Mouse (Mus musculus) kidney, postnatal 36 days (tissue): ENCODE results near the gene Snrpd3.
A peak's percentile ranks its signal among the peaks of the same experiment; 100 is the strongest.
"Not testable (repeated sequence)": the region's sequence is repeated elsewhere in the genome, so short reads cannot be mapped to it uniquely, and the experiment has no call there.

Source experiments
- DNase-seq, 2 experiments: peaks; one replicate each; pipeline ENCODE4 v3.0.0; 2021 to 2022; ENCODE audit warnings: mixed read lengths in 2 of 2

Snrpd3 gene

DNA sequence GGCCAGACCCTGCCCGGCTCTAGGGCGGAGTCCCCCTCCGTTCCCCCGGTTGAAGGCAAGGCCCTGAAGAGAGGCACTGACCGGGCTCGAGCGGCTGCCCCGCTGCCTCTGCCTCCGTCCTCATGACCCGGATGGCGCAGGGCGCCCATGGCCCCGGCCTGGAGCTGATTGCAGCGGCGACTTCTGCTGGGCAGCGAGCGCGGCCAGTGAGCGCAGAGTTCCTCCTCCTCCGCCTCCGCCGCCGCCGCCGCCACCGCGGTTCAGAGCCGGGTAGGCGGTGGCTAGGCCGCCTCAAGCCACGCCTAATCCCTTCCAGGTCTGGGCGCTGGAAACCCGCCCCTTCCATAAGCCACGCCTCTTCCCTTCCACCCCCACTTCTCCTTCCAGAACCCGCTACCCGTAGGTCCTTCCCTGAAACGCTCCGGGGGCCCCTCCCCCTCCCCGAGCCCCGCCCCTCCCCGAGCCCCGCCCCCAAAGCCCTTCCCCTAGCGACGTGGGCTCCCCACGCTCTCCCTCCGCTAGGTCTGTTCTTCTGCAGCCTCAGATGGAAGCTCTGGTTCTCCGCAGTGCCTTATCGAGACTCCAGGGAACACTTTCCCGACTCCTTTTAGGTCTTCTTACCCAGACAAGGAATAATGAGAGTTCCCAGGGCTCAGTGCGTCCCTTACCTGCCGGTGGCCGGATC is at the start of gene Snrpd3:
Gene Snrpd3, plus strand, starts transcription at position 479 of the 685 bp plus-strand sequence.
- DNase-seq: peak; percentile 96 to 97

GRCm38 (mm10) chr10:75473411-75473810 is 43.9 kb upstream of the Snrpd3 start:
- no peak for DNase-seq

- no peak for DNase-seq
Observed at GRCm38 (mm10) chr10:75474571-75474970, 42.8 kb upstream of the Snrpd3 start.

DNA sequence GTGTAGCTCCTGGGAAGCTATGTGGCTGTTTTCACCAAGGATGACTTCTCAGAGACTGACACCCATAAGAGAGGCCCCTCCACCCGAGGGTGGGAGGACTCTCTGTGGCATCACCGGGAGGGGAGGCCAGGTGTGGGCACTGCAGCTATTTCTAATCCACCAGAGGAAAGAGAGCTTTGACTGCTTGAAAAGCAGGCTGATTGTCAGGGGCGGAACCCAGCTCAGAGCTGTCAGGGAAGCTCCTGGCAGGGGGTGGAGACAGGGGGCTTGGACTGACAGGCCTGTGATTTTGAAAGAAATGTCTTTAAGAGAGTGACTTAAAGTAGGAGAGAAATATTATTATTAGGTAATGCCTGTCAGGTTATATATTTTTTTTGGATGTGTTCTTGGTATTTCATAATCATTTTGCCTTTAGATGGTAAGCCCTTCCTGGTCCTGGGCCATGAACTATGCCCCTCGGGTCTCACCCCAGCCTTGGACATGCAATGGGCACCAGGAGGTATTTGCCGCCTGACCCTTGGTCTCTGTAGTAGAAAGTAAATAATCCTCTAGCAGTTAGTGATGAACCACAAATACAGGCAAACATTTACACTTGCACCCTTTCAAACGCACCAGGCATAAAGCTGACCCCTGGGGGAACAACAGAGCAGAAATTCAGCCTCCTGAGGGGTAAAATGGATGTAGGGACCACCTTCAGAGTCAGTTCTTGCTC is 42.1 kb upstream of the Snrpd3 start:
- not testable (repeated sequence) for DNase-seq

- peak in 1 of 2 experiments; percentile 41 for DNase-seq
Observed at GRCm38 (mm10) chr10:75477034-75477433, 40.3 kb upstream of the Snrpd3 start.

- no peak for DNase-seq
Observed at GRCm38 (mm10) chr10:75479955-75480354, 37.4 kb upstream of the Snrpd3 start.

GRCm38 (mm10) chr10:75481703-75482102 is 35.6 kb upstream of the Snrpd3 start:
- DNase-seq: no peak

DNA sequence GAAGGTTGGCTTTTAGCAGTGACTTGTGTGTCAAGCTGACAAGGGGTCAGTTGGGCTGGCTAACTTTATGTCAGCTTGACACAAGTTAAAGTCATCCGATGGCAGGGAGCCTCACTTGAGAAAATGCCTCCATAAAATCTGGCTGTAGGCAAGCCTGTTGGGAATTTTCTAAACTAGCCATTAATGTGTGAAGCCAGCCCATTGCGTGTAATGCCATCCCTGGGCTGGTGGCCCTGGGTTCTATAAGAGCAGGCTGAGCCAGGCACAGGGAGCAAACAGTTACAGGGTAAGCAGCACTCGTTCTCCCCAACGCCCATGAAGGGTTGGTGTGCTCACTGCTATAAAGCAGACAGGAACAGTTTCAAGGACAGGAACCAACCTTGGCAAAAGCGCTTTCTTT is 35.1 kb upstream of the Snrpd3 start:
- no peak for DNase-seq

DNA sequence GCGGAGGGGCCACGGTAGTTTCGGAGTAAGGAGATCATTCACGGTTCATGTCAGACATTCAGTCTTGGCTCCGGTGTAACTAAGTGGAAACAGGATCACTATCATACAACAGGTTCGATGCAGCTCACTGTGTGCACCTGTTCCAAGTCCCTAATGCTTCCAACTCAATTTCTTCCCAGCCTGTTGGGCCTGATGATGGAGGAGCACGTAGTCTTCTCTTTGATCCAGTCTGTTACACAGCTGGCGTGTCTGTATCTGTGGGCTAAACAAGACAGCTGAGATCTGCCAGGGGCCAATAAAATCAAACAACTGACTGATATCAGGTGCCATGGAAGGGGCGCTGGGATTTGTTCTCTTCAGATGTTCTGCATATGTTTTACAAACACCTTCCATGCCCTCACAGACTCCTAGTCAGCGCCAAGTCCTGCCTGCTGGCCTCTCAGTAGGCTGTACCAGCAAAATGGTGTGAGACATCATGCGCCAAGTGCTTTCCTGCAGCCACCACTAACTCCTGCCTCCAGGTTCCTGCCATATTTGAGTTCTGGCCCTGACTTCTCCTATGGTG is 34.4 kb upstream of the Snrpd3 start:
- DNase-seq: no peak

- DNase-seq: no peak
Observed at GRCm38 (mm10) chr10:75484066-75484465, 33.3 kb upstream of the Snrpd3 start.

- no peak for DNase-seq
Observed at GRCm38 (mm10) chr10:75484767-75485166, 32.6 kb upstream of the Snrpd3 start.

DNA sequence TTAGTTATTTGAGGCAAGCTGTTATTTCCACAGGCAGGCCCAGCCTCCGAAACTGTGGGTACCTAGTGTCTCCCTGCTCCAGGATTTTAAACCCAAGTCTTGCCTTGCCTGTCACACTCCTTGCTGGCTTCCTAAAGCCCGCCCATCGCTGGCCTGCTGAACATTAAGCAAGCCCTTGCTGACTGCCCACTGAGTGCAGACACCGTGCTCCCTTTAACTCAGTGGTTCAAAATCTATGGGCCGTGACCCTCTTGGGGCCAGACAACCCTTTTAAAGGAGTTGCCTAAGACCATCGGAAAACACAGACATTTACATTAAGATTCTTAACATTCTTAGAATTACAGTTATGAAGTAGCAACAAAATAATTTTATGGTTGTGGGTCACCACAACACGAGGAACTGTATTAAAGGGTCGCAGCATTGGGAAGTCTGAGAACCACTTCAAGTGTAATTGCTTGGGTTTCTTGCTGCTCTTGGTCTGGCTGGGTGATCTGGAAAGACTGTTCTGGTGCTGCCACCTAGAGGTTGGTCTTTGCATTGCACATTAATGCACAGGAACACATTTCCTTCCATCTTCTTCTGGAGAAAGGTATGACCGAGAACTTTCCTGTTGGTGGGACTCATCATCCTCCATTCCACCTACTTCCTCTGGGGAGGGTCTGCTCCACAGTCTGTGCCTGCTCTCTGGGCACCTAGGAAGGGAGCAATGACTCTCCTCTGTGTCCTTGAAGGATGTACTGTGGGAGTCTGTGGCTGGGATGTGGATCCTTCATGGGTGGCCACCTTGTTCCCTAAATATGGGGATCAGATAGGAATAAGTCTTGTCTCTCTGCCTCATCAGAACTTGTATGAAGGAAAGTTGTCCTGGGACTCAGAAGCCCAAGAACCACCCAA is 31.0 kb upstream of the Snrpd3 start:
- peak; percentile 81 to 91 for DNase-seq

- no peak for DNase-seq
Observed at GRCm38 (mm10) chr10:75487131-75487530, 30.2 kb upstream of the Snrpd3 start.

DNA sequence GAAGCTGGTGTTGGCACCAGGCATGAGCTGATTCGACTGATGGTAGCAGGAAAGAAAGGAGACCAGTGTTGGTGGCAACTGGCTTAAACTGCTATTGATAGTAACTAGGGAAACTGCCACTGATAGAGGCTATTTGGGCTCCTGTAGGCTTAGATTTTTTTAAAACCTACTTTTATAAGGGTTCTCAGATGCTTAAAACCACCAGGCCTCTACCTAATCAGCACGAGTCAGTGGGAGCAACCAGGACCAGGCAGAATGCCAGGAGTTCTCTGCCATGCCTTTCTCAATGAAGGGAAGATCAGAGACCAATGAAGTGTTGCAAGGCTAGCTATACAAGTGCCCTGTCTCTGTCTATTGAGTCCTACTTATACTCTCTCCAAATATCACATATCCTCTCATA is 27.8 kb upstream of the Snrpd3 start:
- DNase-seq: no peak

DNA sequence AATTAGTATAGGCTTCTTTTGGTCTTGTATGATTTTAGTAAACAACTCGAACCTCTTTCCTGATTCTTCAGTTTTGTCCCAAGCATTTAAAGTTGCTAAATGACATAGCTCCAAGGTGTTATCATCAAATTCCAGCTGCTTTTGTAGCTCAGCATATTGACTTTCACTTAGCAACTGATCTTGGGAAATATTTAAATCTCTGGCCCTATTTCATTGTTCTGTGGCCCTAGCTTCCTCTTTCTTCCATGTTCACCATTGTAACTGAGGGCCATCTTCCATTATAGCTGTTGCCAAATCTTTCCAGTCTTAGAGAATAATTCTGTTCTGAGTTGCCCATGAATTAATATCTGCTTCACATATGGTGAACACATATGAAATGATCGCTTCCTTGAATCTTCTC is 26.6 kb upstream of the Snrpd3 start:
- DNase-seq: no peak

DNA sequence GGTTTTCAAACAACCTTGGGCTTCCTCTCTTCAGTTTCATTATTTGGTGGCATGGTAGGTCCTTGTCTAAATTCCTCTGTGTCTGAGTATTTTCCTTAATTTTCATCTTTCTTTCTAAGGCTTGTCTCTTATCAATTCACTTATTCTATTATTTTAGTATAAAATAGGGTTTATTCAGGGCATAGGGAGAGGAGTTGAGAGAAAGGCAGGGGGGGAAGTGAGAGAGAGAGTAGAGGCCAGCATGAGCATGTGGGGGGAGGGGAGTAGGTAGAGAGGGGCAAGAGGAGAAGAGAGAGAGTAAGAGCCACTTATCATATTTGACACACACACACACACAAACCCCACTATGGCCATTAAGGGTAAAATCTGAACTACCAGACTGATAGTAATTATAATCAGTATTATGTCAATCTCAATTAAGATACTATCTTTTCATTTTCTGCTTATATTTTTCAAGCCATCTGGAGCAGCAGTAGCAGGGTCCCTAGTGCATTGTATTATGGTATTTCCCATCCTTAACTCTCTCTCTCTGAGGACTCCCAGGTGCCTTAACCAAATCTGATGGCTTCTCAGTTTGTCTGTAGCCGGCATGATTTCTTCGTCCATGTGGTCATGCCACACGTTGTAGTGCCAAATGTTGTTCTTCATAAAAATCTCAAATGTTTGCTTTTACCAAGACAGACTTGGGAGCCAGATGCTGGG is 26.0 kb upstream of the Snrpd3 start:
- no peak for DNase-seq

GRCm38 (mm10) chr10:75491936-75492262 is 25.5 kb upstream of the Snrpd3 start:
- no peak for DNase-seq

DNA sequence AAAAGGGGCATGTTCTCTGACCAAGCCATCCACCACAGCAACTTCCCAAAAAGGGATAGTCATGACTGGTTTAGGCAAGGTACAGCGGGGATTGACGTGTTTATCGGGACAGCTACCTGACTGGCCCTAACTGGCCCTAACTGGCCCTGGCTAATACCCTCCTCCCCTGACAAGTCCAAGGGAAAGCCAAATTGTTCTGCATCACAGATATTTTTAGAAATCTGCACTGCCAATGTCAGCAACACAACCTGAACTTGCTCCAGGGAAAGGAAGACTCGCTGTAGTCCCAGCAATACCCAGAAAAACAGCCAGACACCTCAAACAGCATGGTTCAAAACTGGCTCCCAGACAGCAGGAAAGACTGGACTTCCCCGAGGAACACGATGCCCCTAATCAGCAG is 22.0 kb upstream of the Snrpd3 start:
- DNase-seq: peak in 1 of 2 experiments; percentile 55

GRCm38 (mm10) chr10:75495921-75496320 is 21.4 kb upstream of the Snrpd3 start:
- no peak for DNase-seq

GRCm38 (mm10) chr10:75499214-75499613 is 18.1 kb upstream of the Snrpd3 start:
- DNase-seq: not testable (repeated sequence)

- no peak for DNase-seq
Observed at GRCm38 (mm10) chr10:75499791-75500190, 17.6 kb upstream of the Snrpd3 start.

- no peak for DNase-seq
Observed at GRCm38 (mm10) chr10:75500345-75500744, 17.0 kb upstream of the Snrpd3 start.

DNA sequence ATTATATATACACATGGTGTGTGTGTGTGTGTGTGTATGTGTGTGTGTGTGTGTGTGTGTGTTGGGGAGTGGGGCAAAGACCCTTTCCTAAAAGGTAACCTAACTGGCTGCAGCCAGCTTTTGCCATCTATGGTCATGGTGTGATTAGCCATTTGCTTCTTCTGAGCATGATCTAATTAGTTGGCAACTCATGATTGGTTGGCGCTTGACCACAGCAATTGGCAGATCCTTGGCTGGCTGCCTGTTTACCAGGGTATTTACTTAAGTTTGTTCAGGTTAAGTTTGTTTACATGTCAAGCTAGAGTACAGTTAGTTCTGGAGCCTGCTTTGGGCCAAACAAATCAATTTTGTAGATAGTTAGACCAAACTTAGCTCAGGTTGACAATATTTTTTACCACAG is 15.7 kb upstream of the Snrpd3 start:
- peak; percentile 47 to 68 for DNase-seq
